8 mouse cellular contexts compared by ENCODE assay signal in the genomic region with DNA sequence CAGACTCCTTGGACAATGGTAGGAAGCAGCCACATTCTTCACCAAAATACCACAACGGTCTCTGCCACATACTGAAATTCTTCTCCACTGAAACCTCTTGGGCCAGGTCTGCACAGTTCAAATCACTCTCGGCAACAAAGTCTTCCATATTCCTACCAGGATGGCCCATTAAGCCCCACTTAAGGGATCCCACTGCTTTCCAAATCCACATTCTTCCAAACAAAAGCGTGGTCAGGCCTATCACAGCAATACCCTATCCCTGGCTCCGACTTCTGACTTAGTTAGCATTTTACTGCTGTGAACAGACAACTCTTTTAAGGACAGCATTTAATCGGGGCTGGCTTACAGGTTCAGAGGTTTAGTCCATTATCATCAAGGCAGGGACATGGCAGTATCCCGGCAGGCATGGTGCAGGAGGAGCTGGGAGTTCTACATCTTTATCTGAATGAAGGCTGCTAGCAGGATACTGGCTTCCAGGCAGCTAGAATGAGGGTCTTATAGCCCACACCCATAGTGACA. TPM values are rescaled to one million over a fixed set of nuclear protein-coding genes. Genes with fewer than 3 reads are reported as not detected.
DNase-seq lines count a peak whose midpoint lies in the region; ATAC-seq and TF ChIP-seq lines count a peak whose summit lies in the region.

A gene (minus strand): TSS at position 469 of the 519 bp plus-strand sequence.

- H3K4me1 ChIP-seq in liver, embryonic 11.5 days (replicated peaks; ENCODE audit: control insufficient read depth, insufficient read depth, low read length), result no peaks in the 10 kb centered on the region
- 0 out of 2 replicates have a peak, but pooled peaks cover 3% of the 10 kb centered on the region for H3K4me1 ChIP-seq in liver, postnatal 0 days (ENCODE audit: insufficient read depth)
- no peaks in the 10 kb centered on the region for H3K4me1 ChIP-seq in heart, embryonic 11.5 days (ENCODE audit: control insufficient read depth, insufficient read depth, low read length)
- no peaks in the 10 kb centered on the region for H3K4me1 ChIP-seq in stomach, embryonic 15.5 days

- TF ChIP-seq CTCF in liver, postnatal 0 days (IDR thresholded peaks at IDR 0.05; ENCODE audit: low read depth), result no peak

- no peaks in the 10 kb centered on the region for H3K27me3 ChIP-seq in liver, embryonic 11.5 days (replicated peaks; ENCODE audit: control insufficient read depth, insufficient read depth, low read length)
- no peaks in the 10 kb centered on the region for H3K27me3 ChIP-seq in liver, postnatal 0 days (ENCODE audit: insufficient read depth, low read length)
- no peaks in the 10 kb centered on the region for H3K27me3 ChIP-seq in heart, embryonic 11.5 days (ENCODE audit: control insufficient read depth, insufficient read depth, low read length)
- H3K27me3 ChIP-seq in stomach, embryonic 15.5 days (replicated peaks), result no peaks in the 10 kb centered on the region

- H3K4me3 ChIP-seq in liver, embryonic 11.5 days (ENCODE audit: low read depth, low read length), result no peak within 1 kb of the TSS
- no peak within 1 kb of the TSS for H3K4me3 ChIP-seq in liver, postnatal 0 days (ENCODE audit: low read depth, low read length)
- H3K4me3 ChIP-seq in heart, embryonic 11.5 days (ENCODE audit: low read depth, low read length), result no peak within 1 kb of the TSS
- no peak within 1 kb of the TSS for H3K4me3 ChIP-seq in stomach, embryonic 15.5 days (replicated peaks)

- no peaks in the 10 kb centered on the region for H3K9me3 ChIP-seq in liver, embryonic 11.5 days (ENCODE audit: control insufficient read depth, low read length)
- H3K9me3 ChIP-seq in liver, postnatal 0 days (ENCODE audit: low read length), result no peaks in the 10 kb centered on the region
- H3K9me3 ChIP-seq in heart, embryonic 11.5 days (replicated peaks; ENCODE audit: control insufficient read depth, low read length), result no peaks in the 10 kb centered on the region
- H3K9me3 ChIP-seq in stomach, embryonic 15.5 days, result no peaks in the 10 kb centered on the region

- WGBS in liver, embryonic 11.5 days, result 73% methylated on average over 6 of the region's 6 CpGs
- WGBS in liver, postnatal 0 days (ENCODE audit: insufficient replicate concordance), result 77% methylated on average over 6 of the region's 6 CpGs
- WGBS in heart, embryonic 11.5 days (ENCODE audit: insufficient replicate concordance), result 68% methylated on average over 6 of the region's 6 CpGs
- 81% methylated on average over 6 of the region's 6 CpGs for WGBS in stomach, embryonic 15.5 days

- TF ChIP-seq EP300 in liver, postnatal 0 days (IDR thresholded peaks at IDR 0.05; ENCODE audit: low read depth), result no peak

- no peak within 1 kb of the TSS for H3K27ac ChIP-seq in liver, embryonic 11.5 days (ENCODE audit: low read depth, low read length)
- H3K27ac ChIP-seq in liver, postnatal 0 days (ENCODE audit: low read depth), result no peak within 1 kb of the TSS
- H3K27ac ChIP-seq in heart, embryonic 11.5 days (ENCODE audit: low read depth, low read length), result no peak within 1 kb of the TSS
- no peak within 1 kb of the TSS for H3K27ac ChIP-seq in stomach, embryonic 15.5 days

- H3K36me3 ChIP-seq in liver, embryonic 11.5 days (ENCODE audit: control insufficient read depth, insufficient read depth, low read length), result no peaks in the 10 kb centered on the region
- no peaks in the 10 kb centered on the region for H3K36me3 ChIP-seq in liver, postnatal 0 days (replicated peaks; ENCODE audit: insufficient read depth, low read length)
- H3K36me3 ChIP-seq in heart, embryonic 11.5 days (ENCODE audit: control insufficient read depth, insufficient read depth, low read length), result no peaks in the 10 kb centered on the region
- no peaks in the 10 kb centered on the region for H3K36me3 ChIP-seq in stomach, embryonic 15.5 days

- DNase-seq in liver, embryonic 11.5 days (ENCODE audit: low spot score), result no peak
- DNase-seq in liver, postnatal 0 days, result no peak
- no peak for DNase-seq in adrenal gland, postnatal 14 days
- DNase-seq in left cerebral cortex, postnatal 10 days (ENCODE audit: extremely low spot score in 1 of 2, low spot score in 2 of 2), result no peak
- no peak for DNase-seq in gastrocnemius, adult 8-10 months (ENCODE audit: low spot score in 2 of 2)
- no peak for DNase-seq in frontal cortex, postnatal 25 days (ENCODE audit: low spot score in 2 of 2)

- no peak within 1 kb of the TSS for H3K9ac ChIP-seq in liver, embryonic 11.5 days (ENCODE audit: low read depth, low read length)
- no peak within 1 kb of the TSS for H3K9ac ChIP-seq in liver, postnatal 0 days (replicated peaks)
- no peak within 1 kb of the TSS for H3K9ac ChIP-seq in heart, embryonic 11.5 days (ENCODE audit: low read depth, low read length)
- no peak within 1 kb of the TSS for H3K9ac ChIP-seq in stomach, embryonic 15.5 days

- no peak for ATAC-seq in liver, embryonic 11.5 days (replicated peaks; ENCODE audit: low FRiP score)
- no peak for ATAC-seq in liver, postnatal 0 days
- ATAC-seq in heart, embryonic 11.5 days (replicated peaks; ENCODE audit: insufficient number of reproducible peaks, low FRiP score, low TSS enrichment), result no peak
- no peak for ATAC-seq in stomach, embryonic 15.5 days (ENCODE audit: insufficient read depth, low FRiP score, low read depth)

- intact Hi-C loops in left cerebral cortex, postnatal 10 days (cut with DNase I), result no loop called here

- H3K4me2 ChIP-seq in liver, embryonic 11.5 days, result no peak within 1 kb of the TSS
- no peak within 1 kb of the TSS for H3K4me2 ChIP-seq in liver, postnatal 0 days (ENCODE audit: low read depth, low read length)
- H3K4me2 ChIP-seq in heart, embryonic 11.5 days, result no peak within 1 kb of the TSS
- H3K4me2 ChIP-seq in stomach, embryonic 15.5 days, result no peak within 1 kb of the TSS

RNA-seq across cellular contexts. Expression of the gene that starts here (rescaled TPM):
- 26.5 and 27.7 TPM in 2 replicates for polyA plus RNA-seq in liver, embryonic 11.5 days (2014; fragmentation: Nextera tagmentation; extraction: Ambion mirVana)
- 4.4 and 4.7 TPM in 2 replicates for polyA plus RNA-seq in liver, postnatal 0 days (2015; fragmentation: Nextera tagmentation; extraction: Ambion mirVana)
- 31.5 and 31.9 TPM in 2 replicates for total RNA-seq in adrenal gland, postnatal 14 days (2021)
- 19.1 and 24.7 TPM in 2 replicates for polyA plus RNA-seq in heart, embryonic 11.5 days (2014; fragmentation: Nextera tagmentation; extraction: Ambion mirVana)
- 10 to 100 TPM; 24.9 to 29.2 TPM for total RNA-seq in left cerebral cortex, postnatal 10 days (2021)
- 22.5 and 25.8 TPM in 2 replicates for polyA plus RNA-seq in stomach, embryonic 15.5 days (2015; fragmentation: Nextera tagmentation; extraction: Ambion mirVana)
- 1 to 10 TPM; 6.4 to 8.8 (median 7.4) TPM for total RNA-seq in gastrocnemius, adult 8-10 months (2022)
